Mouse (Mus musculus): Measurements from ENCODE around the gene Ccdc134. TPM values are rescaled to one million over a fixed set of nuclear protein-coding genes. Genes with fewer than 3 reads are reported as not detected.
"Not testable (repeated sequence)": the region's sequence is repeated elsewhere in the genome, so short reads cannot be mapped to it uniquely, and the experiment has no call there.

Gene Ccdc134
- polyA plus RNA-seq (2015; fragmentation: Nextera tagmentation; extraction: Ambion mirVana): 27.6 and 30.3 TPM in 2 replicates

GRCm38 (mm10) chr15:82127426-82128374 lies at the start of gene Ccdc134:
Gene Ccdc134 (plus strand): TSS chr15:82127922.
- Histone ChIP-seq H3K9me3 (no peaks in the 10 kb centered on the region), H3K27me3 (no peaks in the 10 kb centered on the region; the same call in 1 of the 2 replicates), H3K4me2 (replicated peaks) (peak within 1 kb of the TSS; percentile 88), H3K4me3 (peak within 1 kb of the TSS; percentile 78), H3K9ac (peak within 1 kb of the TSS; percentile 81), H3K27ac (peak within 1 kb of the TSS; percentile 59), H3K36me3 (peaks cover 16% of the 10 kb centered on the region; the same call in 1 of the 2 replicates), H3K4me1 (peaks cover 16% of the 10 kb centered on the region)
- WGBS: under 1% methylated on average over 74 of the region's 74 CpGs
- peak; percentile 98 for ATAC-seq (ENCODE audit: low FRiP score, low read depth)

GRCm38 (mm10) chr15:82079883-82080282 lies 47.8 kb upstream of the Ccdc134 start:
- Histone ChIP-seq H3K27me3 (no peaks in the 10 kb centered on the region), H3K4me3 (no peak overlapping the region), H3K9me3 (no peaks in the 10 kb centered on the region), H3K4me1 (no peaks in the 10 kb centered on the region), H3K36me3 (no peaks in the 10 kb centered on the region), H3K27ac (no peak overlapping the region), H3K9ac (no peak overlapping the region), H3K4me2 (replicated peaks) (no peak overlapping the region)
- no peak for ATAC-seq (ENCODE audit: low FRiP score, low read depth)
- 53% methylated on average over 10 of the region's 10 CpGs for WGBS

- Histone ChIP-seq H3K9me3 (no peaks in the 10 kb centered on the region), H3K4me3 (no peak overlapping the region), H3K36me3 (no peaks in the 10 kb centered on the region), H3K4me1 (no peaks in the 10 kb centered on the region), H3K4me2 (replicated peaks) (no peak overlapping the region), H3K27ac (no peak overlapping the region), H3K27me3 (no peaks in the 10 kb centered on the region), H3K9ac (no peak overlapping the region)
- no peak for ATAC-seq (ENCODE audit: low FRiP score, low read depth)
- 30% methylated on average over 7 of the region's 7 CpGs for WGBS
These were observed 46.6 kb upstream of the Ccdc134 start for GRCm38 (mm10) chr15:82081161-82081560.

- no peak for ATAC-seq (ENCODE audit: low FRiP score, low read depth)
- no peaks in the 10 kb centered on the region for H3K36me3 ChIP-seq
These were observed 42.1 kb upstream of the Ccdc134 start for GRCm38 (mm10) chr15:82085606-82086005.

GRCm38 (mm10) chr15:82086131-82086530 lies 41.6 kb upstream of the Ccdc134 start:
- Histone ChIP-seq H3K9ac (no peak overlapping the region), H3K4me3 (no peak overlapping the region), H3K9me3 (no peaks in the 10 kb centered on the region), H3K4me2 (replicated peaks) (no peak overlapping the region), H3K36me3 (no peaks in the 10 kb centered on the region), H3K27ac (no peak overlapping the region), H3K4me1 (no peaks in the 10 kb centered on the region), H3K27me3 (peaks cover 10% of the 10 kb centered on the region)
- 83% methylated on average over 12 of the region's 12 CpGs for WGBS
- ATAC-seq (ENCODE audit: low FRiP score, low read depth): no peak

More at GRCm38 (mm10) chr15:82085606-82086005, 42.1 kb upstream of the Ccdc134 start:
- Histone ChIP-seq H3K4me2 (replicated peaks) (no peak overlapping the region), H3K4me1 (no peaks in the 10 kb centered on the region), H3K27ac (no peak overlapping the region), H3K4me3 (no peak overlapping the region), H3K9me3 (no peaks in the 10 kb centered on the region), H3K27me3 (peaks cover 10% of the 10 kb centered on the region), H3K9ac (no peak overlapping the region)
- WGBS: 77% methylated on average over 9 of the region's 9 CpGs

GRCm38 (mm10) chr15:82087266-82087665 lies 40.5 kb upstream of the Ccdc134 start:
- no peak for ATAC-seq (ENCODE audit: low FRiP score, low read depth)
- no peaks in the 10 kb centered on the region for H3K9me3 ChIP-seq
- no peak overlapping the region for H3K9ac ChIP-seq
- H3K27me3 ChIP-seq: peaks cover 10% of the 10 kb centered on the region
- WGBS: 7% methylated on average over 10 of the region's 10 CpGs
- H3K4me3 ChIP-seq: no peak overlapping the region
- H3K27ac ChIP-seq: no peak overlapping the region
- H3K4me1 ChIP-seq: no peaks in the 10 kb centered on the region
- no peak overlapping the region for H3K4me2 ChIP-seq (replicated peaks)
- no peaks in the 10 kb centered on the region for H3K36me3 ChIP-seq

- peaks cover 10% of the 10 kb centered on the region for H3K27me3 ChIP-seq
- H3K4me1 ChIP-seq: no peaks in the 10 kb centered on the region
- H3K9ac ChIP-seq: 0 out of 2 replicates have a peak overlapping the region, but pooled peaks have one; percentile 20
- H3K36me3 ChIP-seq: no peaks in the 10 kb centered on the region
- H3K4me3 ChIP-seq: no peak overlapping the region
- ATAC-seq (ENCODE audit: low FRiP score, low read depth): no peak
- no peak overlapping the region for H3K4me2 ChIP-seq (replicated peaks)
- WGBS: 80% methylated on average over 7 of the region's 7 CpGs
- H3K27ac ChIP-seq: no peak overlapping the region
- H3K9me3 ChIP-seq: no peaks in the 10 kb centered on the region
These were observed 36.7 kb upstream of the Ccdc134 start for GRCm38 (mm10) chr15:82091061-82091460.

- Histone ChIP-seq H3K9me3 (no peaks in the 10 kb centered on the region), H3K36me3 (no peaks in the 10 kb centered on the region), H3K9ac (no peak overlapping the region), H3K4me1 (0 out of 2 replicates have a peak, but pooled peaks cover 2% of the 10 kb centered on the region), H3K4me2 (replicated peaks) (no peak overlapping the region), H3K27ac (no peak overlapping the region), H3K27me3 (peaks cover 6% of the 10 kb centered on the region; the same call in 1 of the 2 replicates), H3K4me3 (no peak overlapping the region)
- WGBS: 20% methylated on average over 8 of the region's 8 CpGs
- no peak for ATAC-seq (ENCODE audit: low FRiP score, low read depth)
These were observed 20.7 kb upstream of the Ccdc134 start for GRCm38 (mm10) chr15:82106953-82107555.

GRCm38 (mm10) chr15:82120544-82120943 lies 7.2 kb upstream of the Ccdc134 start:
- ATAC-seq (ENCODE audit: low FRiP score, low read depth): no peak
- Histone ChIP-seq H3K4me1 (no peaks in the 10 kb centered on the region), H3K27me3 (peaks cover 6% of the 10 kb centered on the region; the same call in 1 of the 2 replicates), H3K4me2 (replicated peaks) (no peak overlapping the region), H3K4me3 (no peak overlapping the region), H3K9ac (no peak overlapping the region), H3K27ac (no peak overlapping the region), H3K9me3 (no peaks in the 10 kb centered on the region), H3K36me3 (no peaks in the 10 kb centered on the region)
- 72% methylated on average over 8 of the region's 8 CpGs for WGBS

- H3K9me3 ChIP-seq; H3K4me3 ChIP-seq; H3K27me3 ChIP-seq; ATAC-seq (ENCODE audit: low FRiP score, low read depth); H3K9ac ChIP-seq; H3K27ac ChIP-seq; H3K36me3 ChIP-seq: not testable (repeated sequence)
- peaks cover 16% of the 10 kb centered on the region for H3K4me1 ChIP-seq
- WGBS: 72% methylated on average over 4 of the region's 4 CpGs
- H3K4me2 ChIP-seq (replicated peaks): peak overlapping the region; percentile 88; the same call in 1 of the 2 replicates
These were observed 1.0 kb upstream of the Ccdc134 start for GRCm38 (mm10) chr15:82126690-82127089.

GRCm38 (mm10) chr15:82128398-82128797 lies 676 bp downstream of the Ccdc134 start:
- peaks cover 16% of the 10 kb centered on the region for H3K4me1 ChIP-seq
- H3K9me3 ChIP-seq: no peaks in the 10 kb centered on the region
- WGBS: under 1% methylated on average over 5 of the region's 5 CpGs
- H3K36me3 ChIP-seq: peaks cover 20% of the 10 kb centered on the region
- H3K27me3 ChIP-seq: no peaks in the 10 kb centered on the region; the same call in 1 of the 2 replicates
- ATAC-seq (ENCODE audit: low FRiP score, low read depth): 0 out of 2 replicates have a peak, but pooled peaks have one; percentile 3
- H3K9ac ChIP-seq: peak overlapping the region; percentile 81
- H3K4me2 ChIP-seq (replicated peaks): peak overlapping the region; percentile 88
- H3K4me3 ChIP-seq: peak overlapping the region; percentile 78
- H3K27ac ChIP-seq: peak overlapping the region; percentile 59; the same call in 1 of the 2 replicates

- H3K9me3 ChIP-seq: no peaks in the 10 kb centered on the region
- no peak for ATAC-seq (ENCODE audit: low FRiP score, low read depth)
- no peak overlapping the region for H3K9ac ChIP-seq
- peaks cover 16% of the 10 kb centered on the region for H3K4me1 ChIP-seq
- H3K27ac ChIP-seq: no peak overlapping the region
- no peaks in the 10 kb centered on the region for H3K27me3 ChIP-seq
- no peak overlapping the region for H3K4me2 ChIP-seq (replicated peaks)
- 65% methylated on average over 7 of the region's 7 CpGs for WGBS
- H3K4me3 ChIP-seq: no peak overlapping the region
- peaks cover 24% of the 10 kb centered on the region for H3K36me3 ChIP-seq
These were observed 2.9 kb downstream of the Ccdc134 start for GRCm38 (mm10) chr15:82130599-82130998.

All from limb, embryonic 13.5 days (tissue).